22 mouse cellular contexts compared by ENCODE assay signal in the genomic region with DNA sequence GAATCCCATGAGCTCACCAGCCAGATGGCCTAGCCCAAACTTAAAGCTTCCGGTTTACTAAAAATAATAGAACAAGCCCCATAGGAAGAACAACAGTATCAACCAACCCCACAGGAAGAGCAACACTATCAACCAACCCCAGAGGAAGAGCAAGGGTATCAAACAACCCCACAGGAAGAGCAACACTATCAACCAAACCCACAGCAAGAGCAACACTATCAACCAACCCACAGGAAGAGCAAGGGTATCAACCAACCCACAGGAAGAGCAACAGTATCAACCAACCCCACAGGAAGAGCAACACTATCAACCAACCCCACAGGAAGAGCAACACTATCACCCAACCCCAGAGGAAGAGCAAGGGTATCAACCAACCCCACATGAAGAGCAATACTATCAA. TPM values are rescaled to one million over a fixed set of nuclear protein-coding genes. Genes with fewer than 3 reads are reported as not detected.
"Had no signal": no experiment of that assay in that cellular context is flagged by ENCODE, and none has a peak within 500 bp of the region (broad histone marks: within the 10 kb centered on the region; RNA-seq: fewer than 3 reads in every experiment).

No protein-coding gene starts in this region.

- H3K4me2 ChIP-seq: lung, embryonic 14.5 days; midbrain, embryonic 12.5 days; neural tube, embryonic 13.5 days; neural tube, embryonic 15.5 days; stomach, embryonic 15.5 days had no signal

- H3K36me3 ChIP-seq: midbrain, embryonic 10.5 days; midbrain, embryonic 12.5 days; neural tube, embryonic 13.5 days; neural tube, embryonic 15.5 days; stomach, embryonic 15.5 days had no signal

- H3K27me3 ChIP-seq: midbrain, embryonic 12.5 days; neural tube, embryonic 13.5 days; neural tube, embryonic 15.5 days; stomach, embryonic 15.5 days had no signal

- H3K4me1 ChIP-seq: midbrain, embryonic 10.5 days; midbrain, embryonic 12.5 days; neural tube, embryonic 13.5 days; neural tube, embryonic 15.5 days; stomach, embryonic 15.5 days had no signal

- H3K9me3 ChIP-seq: midbrain, embryonic 10.5 days; midbrain, embryonic 12.5 days; neural tube, embryonic 13.5 days; neural tube, embryonic 15.5 days; stomach, embryonic 15.5 days had no signal

- H3K27ac ChIP-seq: liver, embryonic 14.5 days; macrophage; midbrain, embryonic 10.5 days; midbrain, embryonic 12.5 days; neural tube, embryonic 13.5 days; neural tube, embryonic 15.5 days; stomach, embryonic 15.5 days; stomach, postnatal 0 days had no signal

- DNase-seq: lung, adult 18-20 months; lung, embryonic 14.5 days; lung, postnatal 10 days; midbrain, embryonic 14.5 days; right cerebral cortex, postnatal 14 days; thymus, postnatal 14 days; thymus, postnatal 36 days had no signal

- H3K9ac ChIP-seq: liver, embryonic 14.5 days; lung, embryonic 14.5 days; midbrain, embryonic 12.5 days; neural tube, embryonic 13.5 days; neural tube, embryonic 15.5 days; stomach, embryonic 15.5 days had no signal

- ATAC-seq: midbrain, embryonic 16.5 days had no signal

- H3K4me3 ChIP-seq: midbrain, embryonic 10.5 days; midbrain, embryonic 12.5 days; myocyte; neural tube, embryonic 13.5 days; neural tube, embryonic 15.5 days; stomach, embryonic 15.5 days had no signal

RNA-seq across cellular contexts. Expression of gene 1700016C15Rik, which starts 59.0 kb away (rescaled TPM):
- total RNA-seq: megakaryocyte progenitor cell, adult 5-6 weeks; megakaryocyte-erythroid progenitor cell, adult 5-6 weeks had no signal
- polyA plus RNA-seq: liver, embryonic 14.5 days; liver, embryonic 16.5 days; lung, embryonic 14.5 days; macrophage; midbrain, embryonic 10.5 days; midbrain, embryonic 12.5 days; midbrain, embryonic 16.5 days; myocyte; neural tube, embryonic 11.5 days; neural tube, embryonic 13.5 days; neural tube, embryonic 15.5 days; spleen, adult 2 months; stomach, embryonic 15.5 days had no signal
